Mouse (Mus musculus): ENCODE data around the gene Fezf1. TPM values are rescaled to one million over a fixed set of nuclear protein-coding genes. Genes with fewer than 3 reads are reported as not detected.

Fezf1 gene
- 4.1 and 15.2 TPM in 2 replicates for polyA plus RNA-seq (2015; fragmentation: Nextera tagmentation; extraction: Ambion mirVana)

- H3K4me2 ChIP-seq (ENCODE audit: low read length) = peak within 1 kb of the TSS; percentile 66
- no peak within 1 kb of the TSS for H3K27ac ChIP-seq (ENCODE audit: low read length)
- no peaks in the 10 kb centered on the region for H3K36me3 ChIP-seq (ENCODE audit: control insufficient read depth, insufficient read depth)
- no peak for ATAC-seq
- WGBS = under 1% methylated on average over 31 of the region's 31 CpGs
- no peak within 1 kb of the TSS for H3K9ac ChIP-seq (replicated peaks; ENCODE audit: low read depth, low read length)
- peaks cover 21% of the 10 kb centered on the region for H3K4me1 ChIP-seq (replicated peaks; ENCODE audit: control insufficient read depth, insufficient read depth, low read length)
- peaks cover 57% of the 10 kb centered on the region for H3K27me3 ChIP-seq (replicated peaks; ENCODE audit: control insufficient read depth, insufficient read depth, low read length)
- no peaks in the 10 kb centered on the region for H3K9me3 ChIP-seq (ENCODE audit: control insufficient read depth, low read length)
- peak within 1 kb of the TSS; percentile 47 for H3K4me3 ChIP-seq (replicated peaks; ENCODE audit: low read length)
Measured at GRCm38 (mm10) chr6:23248313-23249052, at the start of gene Fezf1. Gene Fezf1 (minus strand): TSS chr6:23248362.

DNA sequence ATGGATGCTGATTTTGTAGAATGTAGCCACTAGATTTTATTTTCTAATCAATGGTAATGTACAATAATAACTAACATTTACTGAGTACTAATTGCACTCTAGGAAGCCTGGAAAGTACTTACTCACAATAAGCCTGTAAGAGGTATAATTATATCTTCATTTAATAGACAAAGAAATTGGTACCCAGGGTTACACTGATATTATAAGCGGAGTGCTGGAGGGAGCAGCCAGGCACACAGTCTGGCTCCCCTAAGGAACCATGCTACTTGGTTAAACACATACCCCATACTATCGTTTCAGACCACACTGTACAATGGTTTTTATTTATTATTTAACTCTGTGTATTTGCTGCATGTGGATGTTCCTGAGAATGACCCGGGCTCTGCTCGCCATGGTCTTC, 46.5 kb upstream of the Fezf1 start:
- 82% methylated on average over 4 of the region's 4 CpGs for WGBS
- no peaks in the 10 kb centered on the region; the same call in 1 of the 2 replicates for H3K4me1 ChIP-seq (replicated peaks; ENCODE audit: control insufficient read depth, insufficient read depth, low read length)
- peak; percentile 81 for ATAC-seq
- no peak overlapping the region for H3K4me2 ChIP-seq (ENCODE audit: low read length)
- H3K27me3 ChIP-seq (replicated peaks; ENCODE audit: control insufficient read depth, insufficient read depth, low read length) = peaks cover 6% of the 10 kb centered on the region; the same call in 1 of the 2 replicates
- no peak overlapping the region for H3K9ac ChIP-seq (replicated peaks; ENCODE audit: low read depth, low read length)
- no peaks in the 10 kb centered on the region for H3K9me3 ChIP-seq (ENCODE audit: control insufficient read depth, low read length)
- no peak overlapping the region for H3K4me3 ChIP-seq (replicated peaks; ENCODE audit: low read length)
- no peak overlapping the region for H3K27ac ChIP-seq (ENCODE audit: low read length)
- no peaks in the 10 kb centered on the region for H3K36me3 ChIP-seq (ENCODE audit: control insufficient read depth, insufficient read depth)

- no peaks in the 10 kb centered on the region; the same call in 1 of the 2 replicates for H3K4me1 ChIP-seq (replicated peaks; ENCODE audit: control insufficient read depth, insufficient read depth, low read length)
- peaks cover 11% of the 10 kb centered on the region; the same call in 1 of the 2 replicates for H3K27me3 ChIP-seq (replicated peaks; ENCODE audit: control insufficient read depth, insufficient read depth, low read length)
- no peak overlapping the region for H3K4me2 ChIP-seq (ENCODE audit: low read length)
- no peaks in the 10 kb centered on the region for H3K36me3 ChIP-seq (ENCODE audit: control insufficient read depth, insufficient read depth)
- 94% methylated on average over 4 of the region's 4 CpGs for WGBS
- H3K4me3 ChIP-seq (replicated peaks; ENCODE audit: low read length) = no peak overlapping the region
- H3K9ac ChIP-seq (replicated peaks; ENCODE audit: low read depth, low read length) = no peak overlapping the region
- H3K9me3 ChIP-seq (ENCODE audit: control insufficient read depth, low read length) = no peaks in the 10 kb centered on the region
- H3K27ac ChIP-seq (ENCODE audit: low read length) = no peak overlapping the region
- no peak for ATAC-seq
Measured at GRCm38 (mm10) chr6:23288752-23289151, 40.6 kb upstream of the Fezf1 start.

GRCm38 (mm10) chr6:23281514-23281820, 33.3 kb upstream of the Fezf1 start:
- Histone ChIP-seq H3K4me1 (replicated peaks; ENCODE audit: control insufficient read depth, insufficient read depth, low read length) (peaks cover 8% of the 10 kb centered on the region), H3K27me3 (replicated peaks; ENCODE audit: control insufficient read depth, insufficient read depth, low read length) (peaks cover 34% of the 10 kb centered on the region), H3K4me2 (ENCODE audit: low read length) (no peak overlapping the region), H3K27ac (ENCODE audit: low read length) (no peak overlapping the region), H3K9ac (replicated peaks; ENCODE audit: low read depth, low read length) (no peak overlapping the region), H3K36me3 (ENCODE audit: control insufficient read depth, insufficient read depth) (no peaks in the 10 kb centered on the region), H3K4me3 (replicated peaks; ENCODE audit: low read length) (no peak overlapping the region), H3K9me3 (ENCODE audit: control insufficient read depth, low read length) (no peaks in the 10 kb centered on the region)
- WGBS = 9% methylated on average over 9 of the region's 9 CpGs
- peak; percentile 55 for ATAC-seq

- H3K9me3 ChIP-seq (ENCODE audit: control insufficient read depth, low read length) = no peaks in the 10 kb centered on the region
- no peak overlapping the region for H3K27ac ChIP-seq (ENCODE audit: low read length)
- H3K27me3 ChIP-seq (replicated peaks; ENCODE audit: control insufficient read depth, insufficient read depth, low read length) = peaks cover 34% of the 10 kb centered on the region
- H3K36me3 ChIP-seq (ENCODE audit: control insufficient read depth, insufficient read depth) = no peaks in the 10 kb centered on the region
- H3K9ac ChIP-seq (replicated peaks; ENCODE audit: low read depth, low read length) = no peak overlapping the region
- H3K4me3 ChIP-seq (replicated peaks; ENCODE audit: low read length) = no peak overlapping the region
- no peak overlapping the region for H3K4me2 ChIP-seq (ENCODE audit: low read length)
- under 1% methylated on average over 15 of the region's 15 CpGs for WGBS
- ATAC-seq = peak; percentile 95
- peaks cover 8% of the 10 kb centered on the region for H3K4me1 ChIP-seq (replicated peaks; ENCODE audit: control insufficient read depth, insufficient read depth, low read length)
Measured at GRCm38 (mm10) chr6:23280811-23281513, 32.8 kb upstream of the Fezf1 start.

GRCm38 (mm10) chr6:23273483-23273882, 25.3 kb upstream of the Fezf1 start:
- Histone ChIP-seq H3K27me3 (replicated peaks; ENCODE audit: control insufficient read depth, insufficient read depth, low read length) (peaks cover 37% of the 10 kb centered on the region), H3K9ac (replicated peaks; ENCODE audit: low read depth, low read length) (no peak overlapping the region), H3K4me3 (replicated peaks; ENCODE audit: low read length) (no peak overlapping the region), H3K9me3 (ENCODE audit: control insufficient read depth, low read length) (no peaks in the 10 kb centered on the region), H3K36me3 (ENCODE audit: control insufficient read depth, insufficient read depth) (no peaks in the 10 kb centered on the region), H3K4me2 (ENCODE audit: low read length) (no peak overlapping the region), H3K27ac (ENCODE audit: low read length) (no peak overlapping the region), H3K4me1 (replicated peaks; ENCODE audit: control insufficient read depth, insufficient read depth, low read length) (peaks cover 9% of the 10 kb centered on the region; the same call in 1 of the 2 replicates)
- 16% methylated on average over 4 of the region's 4 CpGs for WGBS
- ATAC-seq = no peak

DNA sequence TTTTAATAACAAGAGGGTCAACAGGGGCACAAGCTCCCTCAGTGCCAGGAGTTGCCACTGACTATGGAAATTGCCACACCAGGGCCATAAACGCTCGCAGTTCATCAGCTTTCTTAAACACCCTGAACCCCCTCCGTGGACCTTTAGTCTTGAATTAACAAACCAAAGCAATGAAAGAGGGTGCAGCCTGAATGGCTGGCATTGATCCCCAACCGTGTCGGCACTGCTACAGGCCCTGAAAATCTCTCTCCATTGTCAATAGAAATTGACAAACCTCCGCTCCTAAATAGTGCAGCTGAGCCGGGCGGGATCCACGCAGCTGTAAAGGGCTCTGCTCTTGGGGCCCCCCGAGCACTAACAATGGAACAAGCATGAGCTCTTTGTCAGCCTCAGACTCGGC, 24.8 kb upstream of the Fezf1 start:
- no peak overlapping the region for H3K27ac ChIP-seq (ENCODE audit: low read length)
- H3K9me3 ChIP-seq (ENCODE audit: control insufficient read depth, low read length) = no peaks in the 10 kb centered on the region
- H3K4me1 ChIP-seq (replicated peaks; ENCODE audit: control insufficient read depth, insufficient read depth, low read length) = peaks cover 9% of the 10 kb centered on the region; the same call in 1 of the 2 replicates
- no peak overlapping the region for H3K4me3 ChIP-seq (replicated peaks; ENCODE audit: low read length)
- H3K4me2 ChIP-seq (ENCODE audit: low read length) = peak overlapping the region; percentile 15
- H3K27me3 ChIP-seq (replicated peaks; ENCODE audit: control insufficient read depth, insufficient read depth, low read length) = peaks cover 32% of the 10 kb centered on the region
- peak; percentile 82 for ATAC-seq
- 1% methylated on average over 11 of the region's 11 CpGs for WGBS
- H3K36me3 ChIP-seq (ENCODE audit: control insufficient read depth, insufficient read depth) = no peaks in the 10 kb centered on the region
- no peak overlapping the region for H3K9ac ChIP-seq (replicated peaks; ENCODE audit: low read depth, low read length)

DNA sequence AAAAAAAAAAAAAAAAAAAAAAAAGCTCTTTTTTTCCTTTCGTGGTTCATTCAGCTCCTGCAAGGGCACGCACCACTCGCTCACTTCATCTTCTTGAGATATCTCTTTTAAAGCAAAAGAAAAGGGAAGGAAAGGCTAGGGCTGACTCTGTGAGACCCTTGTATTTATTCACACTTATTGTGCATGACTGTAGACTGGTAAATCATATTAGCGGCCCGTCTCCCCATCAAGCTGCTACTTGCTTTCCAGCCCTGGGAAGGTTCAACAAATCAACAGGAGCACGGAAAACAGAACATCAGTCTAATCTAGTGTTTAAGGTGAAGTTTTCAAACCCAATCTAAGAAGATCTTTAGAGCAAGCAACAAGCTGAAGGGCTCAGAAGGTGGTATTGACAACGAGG, 24.4 kb upstream of the Fezf1 start:
- Histone ChIP-seq H3K27ac (ENCODE audit: low read length) (no peak overlapping the region), H3K4me2 (ENCODE audit: low read length) (no peak overlapping the region), H3K27me3 (replicated peaks; ENCODE audit: control insufficient read depth, insufficient read depth, low read length) (peaks cover 34% of the 10 kb centered on the region), H3K36me3 (ENCODE audit: control insufficient read depth, insufficient read depth) (no peaks in the 10 kb centered on the region), H3K4me3 (replicated peaks; ENCODE audit: low read length) (no peak overlapping the region), H3K9ac (replicated peaks; ENCODE audit: low read depth, low read length) (no peak overlapping the region), H3K9me3 (ENCODE audit: control insufficient read depth, low read length) (no peaks in the 10 kb centered on the region), H3K4me1 (replicated peaks; ENCODE audit: control insufficient read depth, insufficient read depth, low read length) (peaks cover 9% of the 10 kb centered on the region; the same call in 1 of the 2 replicates)
- 21% methylated on average over 7 of the region's 7 CpGs for WGBS
- no peak for ATAC-seq

DNA sequence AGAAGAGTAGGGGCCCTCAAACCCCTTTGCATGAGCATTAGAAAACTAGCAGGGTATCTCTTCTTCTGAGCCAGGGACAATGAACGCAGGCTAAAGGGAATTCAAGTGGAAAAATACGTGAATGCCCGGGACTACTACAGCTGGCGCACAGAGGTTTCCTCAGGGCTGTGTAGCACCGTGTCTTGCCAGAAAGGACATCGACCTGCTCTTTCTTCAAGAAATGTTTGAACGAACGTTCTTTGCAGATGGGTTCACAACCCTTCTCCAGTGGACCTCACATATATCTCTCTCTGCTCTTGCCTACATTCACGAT, 12.5 kb upstream of the Fezf1 start:
- Histone ChIP-seq H3K4me2 (ENCODE audit: low read length) (no peak overlapping the region), H3K9ac (replicated peaks; ENCODE audit: low read depth, low read length) (no peak overlapping the region), H3K36me3 (ENCODE audit: control insufficient read depth, insufficient read depth) (no peaks in the 10 kb centered on the region), H3K27me3 (replicated peaks; ENCODE audit: control insufficient read depth, insufficient read depth, low read length) (peaks cover 61% of the 10 kb centered on the region), H3K9me3 (ENCODE audit: control insufficient read depth, low read length) (no peaks in the 10 kb centered on the region), H3K4me1 (replicated peaks; ENCODE audit: control insufficient read depth, insufficient read depth, low read length) (peaks cover 8% of the 10 kb centered on the region), H3K4me3 (replicated peaks; ENCODE audit: low read length) (no peak overlapping the region), H3K27ac (ENCODE audit: low read length) (no peak overlapping the region)
- no peak for ATAC-seq
- 12% methylated on average over 9 of the region's 9 CpGs for WGBS

Measured in forebrain, embryonic 16.5 days (tissue).